Mouse (Mus musculus) gastrocnemius, postnatal 14 days (tissue): ENCODE data around the gene Fxr2. TPM values are rescaled to one million over a fixed set of nuclear protein-coding genes. Genes with fewer than 3 reads are reported as not detected.

Source experiments
- DNase-seq: peaks from one replicate; pipeline ENCODE4 v3.0.0; 2021; ENCODE audit warnings: mixed read lengths
- intact Hi-C: fragments of 180-260 bp; cut with DNase I; formaldehyde crosslinking; loops from one replicate; pipeline ENCODE4 v1.15.1; 2025; ENCODE audit warnings: low total_unique reads
- total RNA-seq, 2 experiments: library from RNA; stranded (reverse); gene quantifications; 2 replicates each; pipeline ENCODE4 v1.2.3; 2021

Fxr2 gene
- total RNA-seq, 2 experiments from 2014 or later: 55.3 to 66.5 TPM

GRCm38 (mm10) chr11:69654760-69655159 is 22.0 kb downstream of the Fxr2 start:
- intact Hi-C loops: no loop called here
- DNase-seq: no peak

DNA sequence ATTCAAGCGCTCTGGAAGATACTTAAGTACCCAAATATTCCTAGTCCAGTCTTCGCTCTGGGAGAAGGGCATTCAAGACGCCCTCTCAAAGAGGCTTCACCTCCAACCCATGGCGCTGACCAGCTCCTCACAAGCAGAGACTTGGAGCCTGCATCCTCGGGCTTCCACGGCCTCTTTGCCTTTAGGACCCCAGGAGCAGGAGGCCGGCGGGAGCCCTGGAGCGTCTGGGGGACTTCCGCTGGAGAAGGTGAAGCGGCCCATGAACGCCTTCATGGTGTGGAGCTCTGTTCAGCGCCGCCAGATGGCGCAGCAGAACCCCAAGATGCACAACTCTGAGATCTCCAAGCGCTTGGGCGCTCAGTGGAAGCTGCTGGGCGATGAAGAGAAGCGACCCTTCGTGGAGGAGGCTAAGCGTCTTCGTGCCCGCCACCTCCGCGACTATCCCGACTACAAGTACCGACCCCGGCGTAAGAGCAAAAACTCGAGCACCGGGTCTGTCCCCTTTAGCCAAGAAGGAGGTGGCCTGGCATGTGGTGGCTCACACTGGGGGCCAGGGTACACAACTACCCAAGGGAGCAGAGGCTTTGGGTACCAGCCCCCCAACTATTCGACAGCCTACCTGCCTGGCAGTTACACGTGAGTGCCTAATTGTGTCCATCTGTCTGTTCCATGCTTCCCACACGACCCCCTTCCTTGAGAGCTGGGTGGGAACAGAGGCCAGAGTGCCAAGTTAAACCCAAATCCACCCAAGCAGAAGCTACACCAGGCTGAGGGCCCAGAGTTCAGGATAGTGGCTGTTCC is 22.7 kb downstream of the Fxr2 start, which contains the start of gene Sox15:
TSS of gene Sox15 (plus strand) at position 51 of the 801 bp plus-strand sequence.
- intact Hi-C loops: no loop called here

DNA sequence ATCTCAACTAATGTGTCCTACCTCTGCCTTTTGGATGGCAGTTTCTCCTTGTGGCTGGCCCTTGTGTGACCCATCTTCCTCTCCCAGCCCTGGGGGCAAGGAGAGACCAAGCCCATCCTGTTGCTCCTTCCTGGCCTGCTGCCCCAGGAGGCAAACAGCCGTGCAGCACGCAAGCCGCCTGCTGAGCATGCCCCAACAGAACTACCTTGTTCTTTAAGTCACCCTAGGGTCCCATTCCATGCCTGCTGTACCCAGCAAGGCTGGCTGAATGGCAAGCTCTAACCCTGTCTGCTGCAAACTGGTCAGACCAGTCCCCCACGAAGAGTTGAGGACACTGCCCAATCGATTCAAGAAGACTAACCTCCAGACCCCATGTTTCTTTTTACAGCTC is 23.3 kb downstream of the Fxr2 start:
- no peak for DNase-seq
- intact Hi-C loops: no loop called here

More for the DNA sequence above, 22.7 kb downstream of the Fxr2 start, which contains the start of gene Sox15:
- DNase-seq: peak; percentile 70

GRCm38 (mm10) chr11:69656617-69657461 is 24.0 kb downstream of the Fxr2 start:
- no peak for DNase-seq
- intact Hi-C loops: no loop called here

GRCm38 (mm10) chr11:69657462-69657881 is 24.7 kb downstream of the Fxr2 start:
- no peak for DNase-seq
- intact Hi-C loops: no loop called here

DNA sequence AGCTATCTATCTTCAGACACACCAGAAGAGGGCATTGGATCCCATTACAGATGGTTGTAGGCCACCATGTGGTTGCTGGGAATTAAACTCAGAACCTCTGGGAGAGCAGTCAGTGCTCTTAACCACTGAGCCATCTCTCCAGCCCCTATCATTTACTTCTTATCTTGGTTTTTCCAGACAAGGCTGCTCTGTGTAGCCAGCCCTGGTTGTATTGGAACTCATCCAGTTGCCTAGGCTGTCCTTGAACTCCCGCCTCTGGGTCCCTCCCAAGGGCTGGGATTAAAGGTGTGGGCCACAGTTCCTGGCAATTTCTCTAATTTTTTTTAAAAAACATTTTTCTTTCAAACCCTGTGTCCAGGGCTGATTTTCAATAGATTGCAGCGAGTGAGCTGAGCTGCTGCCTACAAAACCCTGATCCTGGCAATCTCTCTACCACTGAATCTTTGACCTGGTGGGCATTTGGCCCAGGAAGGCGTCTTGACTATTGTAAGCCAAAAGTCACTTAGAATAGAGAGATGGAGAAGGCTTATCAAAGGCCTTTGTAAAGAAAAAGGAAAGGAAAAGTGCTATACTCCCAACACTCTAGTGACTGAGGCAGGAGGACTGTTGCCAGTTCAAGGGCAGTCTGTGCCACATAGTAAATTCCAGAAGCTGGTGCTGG is 28.6 kb downstream of the Fxr2 start:
- DNase-seq: no peak

DNA sequence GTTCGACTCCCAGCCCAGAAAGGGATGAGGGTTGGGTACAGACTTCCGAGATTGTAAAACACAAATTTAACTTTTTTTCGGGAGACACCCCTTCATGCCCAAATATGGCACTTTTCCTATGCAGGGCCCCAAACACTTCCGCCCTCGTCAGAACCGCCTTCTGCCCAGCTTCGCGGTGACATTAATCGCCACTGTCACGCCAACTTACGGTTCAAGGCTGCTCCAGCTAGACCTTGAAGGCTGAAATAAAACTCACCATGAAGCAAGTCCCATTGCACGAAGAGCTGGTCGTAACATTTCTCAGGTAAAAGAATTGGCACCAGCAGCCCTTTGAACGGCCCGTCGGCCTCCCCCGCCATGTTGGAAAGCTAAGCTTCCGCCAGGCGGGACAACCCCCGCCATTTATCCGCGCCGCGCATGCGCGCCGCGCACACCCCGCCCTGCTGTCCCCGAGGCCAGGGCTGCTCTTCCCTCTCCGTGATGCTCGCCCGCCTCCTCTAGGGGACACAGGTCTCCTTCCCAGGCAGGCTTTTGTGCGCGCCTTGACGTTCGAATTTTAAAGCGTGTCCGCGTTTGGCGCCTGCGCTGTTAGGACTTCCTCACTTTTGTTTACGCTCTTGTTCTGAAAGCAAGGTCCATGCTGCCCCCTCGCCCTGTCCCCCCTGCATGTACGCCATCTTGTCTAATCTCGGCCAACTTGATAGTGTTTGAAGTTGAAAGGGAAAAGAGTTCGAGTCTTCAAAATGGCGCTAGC is 29.6 kb downstream of the Fxr2 start, which contains the start of gene Mpdu1:
TSS of gene Mpdu1 (minus strand) at position 430 of the 754 bp plus-strand sequence.
- intact Hi-C loops: no loop called here
- peak; percentile 94 for DNase-seq

More for the DNA sequence above, 28.6 kb downstream of the Fxr2 start:
- intact Hi-C loops: no loop called here

GRCm38 (mm10) chr11:69662967-69663671 is 30.3 kb downstream of the Fxr2 start:
- intact Hi-C loops: no loop called here
- DNase-seq: no peak

DNA sequence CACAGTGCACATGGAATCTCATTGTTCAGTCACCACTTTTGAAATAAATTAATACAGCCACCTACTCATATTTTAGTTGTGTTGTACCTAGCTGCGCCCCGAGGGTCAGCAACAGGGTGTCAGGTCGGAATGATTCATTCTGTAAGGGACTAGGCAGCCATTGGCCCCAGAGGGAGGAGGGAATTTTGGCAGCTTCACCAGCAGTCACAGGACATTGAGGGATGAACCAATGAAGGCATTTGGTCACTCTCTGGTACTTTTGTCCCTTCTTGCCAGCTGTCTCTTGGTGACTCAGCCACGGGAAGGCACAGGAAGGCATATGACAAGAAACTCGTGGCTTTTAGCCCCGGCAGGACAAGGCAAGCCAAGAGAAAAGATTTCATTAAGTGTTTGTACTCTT is 31.0 kb downstream of the Fxr2 start:
- intact Hi-C loops: no loop called here
- no peak for DNase-seq

GRCm38 (mm10) chr11:69664841-69665240 is 32.1 kb downstream of the Fxr2 start:
- no peak for DNase-seq
- intact Hi-C loops: loop anchor here (5.0 kb wide), 1 partner anchor 38 kb away; no protein-coding TSS in a partner anchor

GRCm38 (mm10) chr11:69665457-69665960 is 32.7 kb downstream of the Fxr2 start:
- no peak for DNase-seq
- intact Hi-C loops: loop anchor here (5.0 kb wide), 1 partner anchor 38 kb away; no protein-coding TSS in a partner anchor

DNA sequence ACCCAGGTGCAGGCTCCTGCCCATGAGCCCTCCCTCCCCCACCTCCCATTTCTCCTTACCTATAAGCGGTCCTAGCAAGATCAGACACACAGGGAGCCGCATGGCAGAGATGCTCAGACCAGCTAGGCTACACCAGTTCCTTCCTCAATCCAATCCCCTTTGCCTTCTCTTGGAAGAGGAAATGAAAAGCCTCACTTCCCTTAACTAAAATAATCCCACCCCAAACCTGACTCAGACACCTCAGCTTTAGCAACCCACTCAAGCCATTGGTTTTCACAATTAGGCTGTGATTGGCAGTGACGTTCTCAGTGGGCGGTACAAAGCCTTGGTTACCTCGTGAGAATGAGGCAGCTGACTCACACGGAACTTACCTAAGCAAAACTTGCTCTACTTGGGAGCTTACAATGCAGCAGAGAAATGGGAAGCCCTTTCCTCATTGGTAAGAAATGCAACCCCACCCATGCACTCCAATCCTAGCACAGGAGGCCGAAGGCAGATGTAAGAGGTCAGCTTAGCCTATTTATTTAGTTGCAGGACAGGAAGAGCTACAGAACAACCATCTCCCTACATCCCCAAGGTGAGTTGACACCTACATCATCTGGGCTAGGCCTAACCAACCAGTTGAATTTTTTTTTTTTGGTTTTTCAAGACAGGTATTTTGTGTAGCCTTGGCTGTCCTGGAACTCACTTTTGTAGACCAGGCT is 33.3 kb downstream of the Fxr2 start, which contains the start of gene Cd68:
TSS of gene Cd68 (minus strand) at position 193 of the 704 bp plus-strand sequence.
- no peak for DNase-seq
- intact Hi-C loops: loop anchor here (5.0 kb wide), 1 partner anchor 39 kb away; no protein-coding TSS in a partner anchor

DNA sequence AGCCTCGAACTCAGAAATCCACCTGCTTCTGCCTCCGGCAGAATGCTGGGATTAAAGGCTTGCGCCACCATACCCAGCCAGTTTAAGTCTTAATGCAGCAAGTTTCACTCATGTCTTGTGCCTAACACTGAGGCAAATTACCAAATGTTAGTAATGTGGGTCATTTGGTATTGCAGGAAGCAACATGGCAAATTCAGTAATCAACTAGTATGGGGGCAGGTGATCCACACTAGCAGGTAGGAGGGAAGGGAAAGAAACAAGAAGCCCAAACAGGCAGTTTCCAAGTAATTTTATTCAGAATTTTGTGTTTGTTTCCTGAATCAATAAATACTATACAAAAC is 33.8 kb downstream of the Fxr2 start:
- no peak for DNase-seq
- intact Hi-C loops: loop anchor here (5.0 kb wide), 1 partner anchor 39 kb away; no protein-coding TSS in a partner anchor

- intact Hi-C loops: no loop called here
- DNase-seq: peak; percentile 97
Observed at GRCm38 (mm10) chr11:69670786-69671725, 38.3 kb downstream of the Fxr2 start.

DNA sequence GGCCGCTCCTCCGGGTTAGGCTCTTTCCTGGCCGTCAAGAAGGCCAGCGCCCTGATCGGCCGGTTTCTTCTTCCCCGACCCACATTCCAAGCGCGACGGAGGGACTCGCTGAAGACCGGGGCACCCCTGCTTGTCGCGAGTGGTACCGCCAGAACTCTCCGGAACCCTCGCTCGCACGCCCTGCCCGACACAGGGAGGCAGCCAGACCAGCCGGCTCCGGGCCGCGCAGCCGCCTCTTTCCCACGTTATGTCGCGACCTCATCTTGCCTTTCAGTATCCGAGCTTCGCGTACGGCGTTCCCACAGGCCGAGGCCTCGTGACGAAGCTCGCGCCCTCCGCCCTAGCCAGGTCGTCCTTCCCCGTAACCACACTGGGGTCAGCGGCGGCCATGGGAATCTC is 38.9 kb downstream of the Fxr2 start:
- no peak for DNase-seq
- intact Hi-C loops: no loop called here

DNA sequence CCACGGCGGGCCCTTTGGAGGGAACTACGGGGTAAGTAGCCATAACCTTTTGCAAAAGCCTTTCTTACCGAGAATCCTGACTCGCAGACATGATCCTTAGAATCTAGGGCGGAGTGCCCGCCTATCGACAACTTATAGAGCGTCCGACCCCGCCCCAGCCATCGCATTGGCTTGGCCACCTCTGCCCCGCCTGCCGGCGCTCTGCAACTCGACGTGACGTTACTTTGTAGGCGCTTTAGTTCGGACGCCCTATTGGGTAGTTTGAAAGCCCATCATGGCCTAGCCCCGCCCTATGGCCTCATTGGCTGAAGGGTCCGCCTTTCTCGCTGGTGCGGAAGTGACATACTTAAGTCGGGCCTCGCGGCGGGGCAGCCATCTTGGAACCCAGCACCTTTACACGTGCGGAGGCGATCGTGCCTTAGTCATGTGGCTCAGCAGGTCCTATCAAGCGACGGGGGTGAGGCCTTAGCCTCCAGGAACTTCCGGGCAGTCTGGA is 39.5 kb downstream of the Fxr2 start, which contains the start of gene Eif4a1:
TSS of gene Eif4a1 (minus strand) at position 213 of the 496 bp plus-strand sequence.
- peak; percentile 99 for DNase-seq
- intact Hi-C loops: no loop called here
